8 mouse cellular contexts compared by ENCODE assay signal in the genomic region with DNA sequence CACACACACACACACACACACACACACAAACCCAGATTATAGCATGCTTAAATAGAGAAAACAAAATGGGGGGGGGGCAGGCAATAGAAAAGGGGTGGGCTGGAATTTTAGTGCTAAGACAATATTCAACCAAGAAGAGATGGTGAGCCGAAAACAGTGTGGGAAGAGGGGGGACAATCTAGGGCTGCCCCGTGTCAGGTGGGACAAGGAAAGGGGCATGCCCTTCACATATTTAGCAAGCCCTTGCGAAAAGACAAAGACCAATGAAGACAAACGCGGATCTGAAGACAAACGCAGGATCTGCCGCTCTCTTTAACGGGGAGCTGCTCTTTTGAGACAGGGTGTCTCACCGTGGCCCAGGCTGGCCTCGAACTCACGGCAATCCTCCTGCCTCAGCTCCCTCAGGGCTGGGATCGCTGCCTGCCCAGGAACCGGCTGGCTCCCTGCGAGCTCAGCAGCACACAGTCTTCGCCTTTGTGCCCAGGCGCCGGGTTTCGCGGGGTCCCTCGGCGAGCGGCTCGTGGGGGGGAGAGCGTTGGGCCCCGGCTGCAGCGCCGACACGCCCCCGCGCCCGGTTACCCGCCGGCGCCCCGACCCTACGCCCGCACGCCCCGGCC. TPM values are rescaled to one million over a fixed set of nuclear protein-coding genes. Genes with fewer than 3 reads are reported as not detected.
DNase-seq lines count a peak whose midpoint lies in the region; ATAC-seq and TF ChIP-seq lines count a peak whose summit lies in the region.
"Had no signal": no experiment of that assay in that cellular context is flagged by ENCODE, and none has a peak within 500 bp of the region (broad histone marks: within the 10 kb centered on the region; RNA-seq: fewer than 3 reads in every experiment).

No protein-coding gene starts in this region.

- TF ChIP-seq POLR2A in brain, embryonic 14.5 days (IDR thresholded peaks at IDR 0.05; ENCODE audit: borderline replicate concordance, extremely low read depth, insufficient read depth, insufficient read length, poor library complexity, severe bottlenecking) = no peak

- no peaks in the 10 kb centered on the region for H3K27me3 ChIP-seq in embryonic facial prominence, embryonic 13.5 days
- no peaks in the 10 kb centered on the region for H3K27me3 ChIP-seq in neural tube, embryonic 12.5 days (replicated peaks)

- peaks cover 7% of the 10 kb centered on the region; the same call in 1 of the 2 replicates for H3K9me3 ChIP-seq in embryonic facial prominence, embryonic 13.5 days
- peaks cover 32% of the 10 kb centered on the region for H3K9me3 ChIP-seq in neural tube, embryonic 12.5 days

- 1% methylated on average over 38 of the region's 39 CpGs for WGBS in embryonic facial prominence, embryonic 13.5 days
- WGBS in neural tube, embryonic 12.5 days = 2% methylated on average over 38 of the region's 39 CpGs

- intact Hi-C loops in left cerebral cortex, adult 2 months (cut with DNase I) = no loop called here
- intact Hi-C loops in left cerebral cortex, postnatal 10 days (cut with DNase I) = loop anchor here (5.0 kb wide), 1 partner anchor 432 kb away; no protein-coding TSS in a partner anchor

- DNase-seq in left cerebral cortex, adult 2 months (ENCODE audit: extremely low spot score in 1 of 2, low spot score in 2 of 2) = peak in 1 of 2 experiments; percentile 33
- no peak for DNase-seq in left cerebral cortex, postnatal 10 days (ENCODE audit: extremely low spot score in 1 of 2, low spot score in 2 of 2)
- DNase-seq in brain, embryonic 14.5 days (ENCODE audit: low read depth) = peak; percentile 74
- peak; percentile 13 to 49 for DNase-seq in kidney, postnatal 36 days
- DNase-seq in thymus, adult 18-20 months = no peak

- no peaks in the 10 kb centered on the region for H3K36me3 ChIP-seq in embryonic facial prominence, embryonic 13.5 days
- no peaks in the 10 kb centered on the region for H3K36me3 ChIP-seq in neural tube, embryonic 12.5 days

- H3K27ac ChIP-seq in left cerebral cortex, adult 2 months = peak overlapping the region; percentile 40; the same call in 1 of the 2 replicates
- H3K27ac ChIP-seq in embryonic facial prominence, embryonic 13.5 days = no peak overlapping the region; the same call in 1 of the 2 replicates
- H3K27ac ChIP-seq in neural tube, embryonic 12.5 days = no peak overlapping the region; the same call in 1 of the 2 replicates
- H3K27ac ChIP-seq: macrophage had no signal

- TF ChIP-seq CTCF in left cerebral cortex, adult 2 months (IDR thresholded peaks at IDR 0.05) = no peak
- no peak for TF ChIP-seq CTCF in brain, embryonic 14.5 days (IDR thresholded peaks at IDR 0.05; ENCODE audit: borderline replicate concordance, extremely low read depth, insufficient read depth, insufficient read length)

- H3K9ac ChIP-seq in embryonic facial prominence, embryonic 13.5 days = peak overlapping the region; percentile 72
- peak overlapping the region; percentile 68 for H3K9ac ChIP-seq in neural tube, embryonic 12.5 days

- H3K4me3 ChIP-seq in left cerebral cortex, adult 2 months = peak overlapping the region; percentile 63
- peak overlapping the region; percentile 63 for H3K4me3 ChIP-seq in embryonic facial prominence, embryonic 13.5 days
- peak overlapping the region; percentile 71 for H3K4me3 ChIP-seq in neural tube, embryonic 12.5 days

- peak; percentile 60; the same call in 1 of the 2 replicates for ATAC-seq in embryonic facial prominence, embryonic 13.5 days (ENCODE audit: insufficient number of reproducible peaks, insufficient read depth, low FRiP score, low TSS enrichment, low read depth)
- ATAC-seq in neural tube, embryonic 12.5 days (ENCODE audit: low FRiP score, low read depth) = peak; percentile 88

- peak overlapping the region; percentile 65 for H3K4me2 ChIP-seq in embryonic facial prominence, embryonic 13.5 days
- peak overlapping the region; percentile 56 for H3K4me2 ChIP-seq in neural tube, embryonic 12.5 days (replicated peaks)

- H3K4me1 ChIP-seq in embryonic facial prominence, embryonic 13.5 days = no peaks in the 10 kb centered on the region
- H3K4me1 ChIP-seq in neural tube, embryonic 12.5 days = peaks cover 7% of the 10 kb centered on the region; the same call in 1 of the 2 replicates

RNA-seq across cellular contexts. Expression of a gene that starts 0.4 kb away (rescaled TPM):
- total RNA-seq in left cerebral cortex, adult 2 months (2021) = 10 to 100 TPM; 16.0 to 16.7 TPM
- total RNA-seq in left cerebral cortex, postnatal 10 days (2021) = 10 to 100 TPM; 39.2 to 39.6 TPM
- 35.0 and 39.5 TPM in 2 replicates for polyA plus RNA-seq in brain, embryonic 14.5 days (2012; rRNA removed)
- polyA plus RNA-seq in embryonic facial prominence, embryonic 13.5 days (2015; fragmentation: Nextera tagmentation; extraction: Ambion mirVana) = 8.3 and 9.0 TPM in 2 replicates
- 39.9 and 46.9 TPM in 2 replicates for polyA plus RNA-seq in neural tube, embryonic 12.5 days (2016; fragmentation: Nextera tagmentation; extraction: Ambion mirVana)

RNA-seq across cellular contexts. Expression of a gene that starts 29.8 kb away (rescaled TPM):
- total RNA-seq in left cerebral cortex, adult 2 months (2021) = 100 to 1,000 TPM; 165 to 181 TPM
- 100 to 1,000 TPM; 157 to 163 TPM for total RNA-seq in left cerebral cortex, postnatal 10 days (2021)
- polyA plus RNA-seq in brain, embryonic 14.5 days (2012; rRNA removed) = 17.3 and 24.5 TPM in 2 replicates
- 16.0 and 17.1 TPM in 2 replicates for polyA plus RNA-seq in embryonic facial prominence, embryonic 13.5 days (2015; fragmentation: Nextera tagmentation; extraction: Ambion mirVana)
- polyA plus RNA-seq in neural tube, embryonic 12.5 days (2016; fragmentation: Nextera tagmentation; extraction: Ambion mirVana) = 23.1 and 23.8 TPM in 2 replicates

RNA-seq across cellular contexts. Expression of a gene that starts 54.0 kb away (rescaled TPM):
- not detected for total RNA-seq in left cerebral cortex, adult 2 months (2021)
- total RNA-seq in left cerebral cortex, postnatal 10 days (2021) = not detected
- polyA plus RNA-seq in brain, embryonic 14.5 days (2012; rRNA removed) = not detected in 2 replicates
- polyA plus RNA-seq in embryonic facial prominence, embryonic 13.5 days (2015; fragmentation: Nextera tagmentation; extraction: Ambion mirVana) = not detected in 2 replicates
- polyA plus RNA-seq in neural tube, embryonic 12.5 days (2016; fragmentation: Nextera tagmentation; extraction: Ambion mirVana) = not detected in 2 replicates
- polyA plus RNA-seq: macrophage had no signal

Comparison
In these comparisons a context has a peak if more than half of its experiments do, and no peak if none do; other contexts are left out.
1. DNase-seq: peak in brain, embryonic 14.5 days (single experiment) and kidney, postnatal 36 days (2 of 2); none in left cerebral cortex, postnatal 10 days (0 of 2) and thymus, adult 18-20 months (0 of 2).
2. Peak in every context shown above with its lines, with median percentiles within 50 percentile points of each other: H3K4me3 ChIP-seq.